Mouse (Mus musculus): ENCODE measurements at regions not wholly inside any gene's neighbourhood (a gene's known extent, or its start where the extent isn't known, plus 50 kb on each side); places are given as distances from the start of the nearest gene placed in this dataset.

DNA sequence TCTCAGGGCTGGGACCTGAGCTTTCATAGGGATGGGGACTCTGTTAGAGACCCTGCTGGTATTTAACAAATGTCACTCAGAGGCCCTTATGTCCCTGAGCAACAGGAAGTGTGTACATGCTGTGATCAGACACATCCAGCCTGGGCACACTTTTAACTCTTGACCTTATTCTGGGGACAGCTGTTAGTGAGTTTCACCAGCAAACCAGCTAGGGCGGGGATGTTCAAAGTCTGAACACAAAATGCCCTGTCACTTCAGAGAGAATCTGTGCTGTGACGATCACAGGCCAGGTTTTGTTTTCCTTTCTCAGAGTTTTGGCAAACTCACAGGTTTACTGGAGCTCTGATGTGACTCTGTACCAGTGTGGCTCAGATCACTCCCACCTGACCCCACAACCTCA lies 227.2 kb upstream of the Kirrel3 start:
- TF ChIP-seq CTCF (conservative IDR thresholded peaks at IDR 0.05; ENCODE audit: insufficient read depth, insufficient read length, low read depth, low read length) (no peak), POLR2A (IDR thresholded peaks at IDR 0.05; ENCODE audit: low read depth, low read length) (no peak)
